Mouse (Mus musculus) cortical plate, adult 2 months (tissue): ENCODE results near the gene Abhd6.

ENCODE experiments used
- CTCF ChIP-seq: fragments of 200-500 bp; IDR thresholded peaks from 2 replicates; pipeline ENCODE4 v1.5.1; 2011; ENCODE audit warnings: mild to moderate bottlenecking, control low read depth, low read length; ENCODE audit not compliant: insufficient read depth; ENCODE audit errors: extremely low read depth
- POLR2A ChIP-seq: fragments of 200-500 bp; IDR thresholded peaks from 2 replicates; pipeline ENCODE4 v1.6.1; 2011; ENCODE audit warnings: mild to moderate bottlenecking, low read length, control low read depth; ENCODE audit not compliant: insufficient read depth; ENCODE audit errors: extremely low read depth

DNA sequence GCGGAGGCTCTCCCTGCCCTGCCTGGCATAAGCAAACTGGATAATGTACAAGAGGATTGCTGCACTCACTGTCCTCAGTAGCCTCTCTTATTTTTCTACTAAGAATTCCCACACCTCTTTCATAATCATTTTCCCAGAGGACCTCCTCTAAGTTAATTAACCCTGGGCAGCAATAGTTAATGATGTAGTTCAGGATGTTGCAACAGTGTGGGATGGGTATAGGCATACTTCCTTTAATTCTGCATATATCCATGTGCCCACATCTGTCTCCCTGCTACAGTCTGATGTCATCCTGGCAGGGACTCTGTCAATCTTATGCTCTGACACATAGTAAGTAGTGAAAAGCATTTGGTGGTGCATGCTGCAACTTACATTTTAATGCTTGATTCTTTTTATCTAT is 21.5 kb upstream of the Abhd6 start:
- TF ChIP-seq POLR2A (no peak), CTCF (no peak)
